Mouse (Mus musculus) adrenal gland, postnatal 14 days (tissue): ENCODE data around the gene BC025920. TPM values are rescaled to one million over a fixed set of nuclear protein-coding genes. Genes with fewer than 3 reads are reported as not detected.

Experiments used
- DNase-seq: peaks from one replicate; pipeline ENCODE4 v3.0.0; 2021; ENCODE audit warnings: mixed read lengths
- total RNA-seq: library from RNA; stranded (reverse); gene quantifications from 2 replicates; pipeline ENCODE4 v1.2.3, GENCODE M21; 2021

BC025920 gene
- total RNA-seq, 1 experiment from 2014 or later: 2.0 TPM

GRCm38 (mm10) chr10:81574081-81575056 lies 31.7 kb upstream of the BC025920 start, which contains the start of gene Tle2:
Gene Tle2, plus strand, starts transcription at chr10:81574561.
- DNase-seq: no peak

- DNase-seq: peak; percentile 52
These were observed 30.9 kb upstream of the BC025920 start for GRCm38 (mm10) chr10:81575208-81575631.

- DNase-seq: no peak
These were observed 30.4 kb upstream of the BC025920 start for GRCm38 (mm10) chr10:81575695-81576094.

- DNase-seq: no peak
These were observed 26.1 kb upstream of the BC025920 start for GRCm38 (mm10) chr10:81579967-81580366.

- DNase-seq: no peak
These were observed 25.5 kb upstream of the BC025920 start for GRCm38 (mm10) chr10:81580441-81581070.

- peak; percentile 65 for DNase-seq
These were observed 22.7 kb upstream of the BC025920 start for GRCm38 (mm10) chr10:81583347-81583746.

- DNase-seq: no peak
These were observed 17.3 kb upstream of the BC025920 start for GRCm38 (mm10) chr10:81588739-81589138.

- DNase-seq: no peak
These were observed 14.2 kb upstream of the BC025920 start for GRCm38 (mm10) chr10:81591846-81592245.

GRCm38 (mm10) chr10:81592631-81593030 lies 13.4 kb upstream of the BC025920 start:
- DNase-seq: no peak

GRCm38 (mm10) chr10:81593223-81593622 lies 12.8 kb upstream of the BC025920 start:
- no peak for DNase-seq

- DNase-seq: no peak
These were observed 12.1 kb upstream of the BC025920 start for GRCm38 (mm10) chr10:81593935-81594334.

- DNase-seq: no peak
These were observed 10.5 kb upstream of the BC025920 start for GRCm38 (mm10) chr10:81595599-81595998.

GRCm38 (mm10) chr10:81596611-81597010 lies 9.5 kb upstream of the BC025920 start:
- DNase-seq: peak; percentile 70

- peak; percentile 83 for DNase-seq
These were observed 8.7 kb upstream of the BC025920 start for GRCm38 (mm10) chr10:81597137-81597950.

- DNase-seq: no peak
These were observed 7.7 kb upstream of the BC025920 start for GRCm38 (mm10) chr10:81598342-81598741.

GRCm38 (mm10) chr10:81598871-81599270 lies 7.2 kb upstream of the BC025920 start:
- no peak for DNase-seq

GRCm38 (mm10) chr10:81599630-81600029 lies 6.4 kb upstream of the BC025920 start:
- no peak for DNase-seq

GRCm38 (mm10) chr10:81600096-81600495 lies 6.0 kb upstream of the BC025920 start:
- DNase-seq: no peak

GRCm38 (mm10) chr10:81600738-81601203 lies 5.3 kb upstream of the BC025920 start, which contains the start of gene Tle6:
Gene Tle6, minus strand, starts transcription at chr10:81601073.
- peak; percentile 98 for DNase-seq

- DNase-seq: no peak
These were observed 4.6 kb upstream of the BC025920 start for GRCm38 (mm10) chr10:81601396-81601905.

- peak; percentile 43 for DNase-seq
These were observed 3.3 kb upstream of the BC025920 start for GRCm38 (mm10) chr10:81602741-81603151.
